Mouse (Mus musculus): ENCODE data around the gene Lrpprc. TPM values are rescaled to one million over a fixed set of nuclear protein-coding genes. Genes with fewer than 3 reads are reported as not detected.

The Lrpprc gene
- polyA plus RNA-seq, 1 experiment from 2014 or later = 29.9 TPM

GRCm38 (mm10) chr17:84738073-84738797, 52.4 kb downstream of the Lrpprc start:
- Histone ChIP-seq H3K9me3 (replicated peaks; ENCODE audit: control insufficient read depth, low read length) (no peaks in the 10 kb centered on the region), H3K4me2 (ENCODE audit: low read length) (no peak overlapping the region), H3K9ac (ENCODE audit: low read length) (no peak overlapping the region), H3K27ac (ENCODE audit: low read depth, low read length) (no peak overlapping the region), H3K27me3 (replicated peaks; ENCODE audit: control insufficient read depth, insufficient read depth, low read length) (no peaks in the 10 kb centered on the region), H3K36me3 (ENCODE audit: control insufficient read depth, insufficient read depth, low read length) (peaks cover 13% of the 10 kb centered on the region; the same call in 1 of the 2 replicates), H3K4me3 (ENCODE audit: low read depth, low read length) (no peak overlapping the region), H3K4me1 (ENCODE audit: control insufficient read depth, insufficient read depth, low read length) (no peaks in the 10 kb centered on the region)
- ATAC-seq (no peak), DNase-seq (ENCODE audit: low spot score) (no peak)
- WGBS = 87% methylated on average over 9 of the region's 9 CpGs

- Histone ChIP-seq H3K9ac (ENCODE audit: low read length) (no peak overlapping the region), H3K4me3 (ENCODE audit: low read depth, low read length) (no peak overlapping the region), H3K36me3 (ENCODE audit: control insufficient read depth, insufficient read depth, low read length) (peaks cover 13% of the 10 kb centered on the region; the same call in 1 of the 2 replicates), H3K9me3 (replicated peaks; ENCODE audit: control insufficient read depth, low read length) (no peaks in the 10 kb centered on the region), H3K4me1 (ENCODE audit: control insufficient read depth, insufficient read depth, low read length) (no peaks in the 10 kb centered on the region), H3K27ac (ENCODE audit: low read depth, low read length) (no peak overlapping the region), H3K27me3 (replicated peaks; ENCODE audit: control insufficient read depth, insufficient read depth, low read length) (no peaks in the 10 kb centered on the region), H3K4me2 (ENCODE audit: low read length) (no peak overlapping the region)
- ATAC-seq (no peak), DNase-seq (ENCODE audit: low spot score) (no peak)
- 83% methylated on average over 9 of the region's 9 CpGs for WGBS
These were observed 53.9 kb downstream of the Lrpprc start for GRCm38 (mm10) chr17:84736719-84737118.

DNA sequence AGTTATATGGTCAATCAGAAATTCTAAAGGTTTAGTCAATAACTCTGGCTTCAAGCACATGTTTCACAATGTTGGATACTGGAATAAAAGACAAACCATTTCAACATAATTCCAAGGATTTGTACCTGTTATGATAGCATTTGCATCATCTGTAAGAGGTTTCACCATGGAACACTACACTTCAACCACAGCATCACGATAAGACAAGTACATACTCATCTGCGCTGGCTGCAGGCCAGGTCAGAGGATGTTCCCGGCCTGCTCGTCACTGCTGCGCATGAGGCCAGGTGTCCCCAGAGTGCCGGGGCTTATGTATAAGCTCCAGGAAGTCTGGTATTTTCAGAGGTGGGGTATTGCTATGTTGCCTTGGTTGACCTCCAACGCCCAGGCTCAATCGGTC, 58.0 kb downstream of the Lrpprc start:
- no peak for DNase-seq (ENCODE audit: low spot score)
- no peak for ATAC-seq
- Histone ChIP-seq H3K4me2 (ENCODE audit: low read length) (no peak overlapping the region), H3K27ac (ENCODE audit: low read depth, low read length) (no peak overlapping the region), H3K9me3 (replicated peaks; ENCODE audit: control insufficient read depth, low read length) (no peaks in the 10 kb centered on the region), H3K4me1 (ENCODE audit: control insufficient read depth, insufficient read depth, low read length) (no peaks in the 10 kb centered on the region), H3K36me3 (ENCODE audit: control insufficient read depth, insufficient read depth, low read length) (peaks cover 26% of the 10 kb centered on the region), H3K4me3 (ENCODE audit: low read depth, low read length) (no peak overlapping the region), H3K9ac (ENCODE audit: low read length) (no peak overlapping the region), H3K27me3 (replicated peaks; ENCODE audit: control insufficient read depth, insufficient read depth, low read length) (no peaks in the 10 kb centered on the region)
- 93% methylated on average over 8 of the region's 8 CpGs for WGBS

DNA sequence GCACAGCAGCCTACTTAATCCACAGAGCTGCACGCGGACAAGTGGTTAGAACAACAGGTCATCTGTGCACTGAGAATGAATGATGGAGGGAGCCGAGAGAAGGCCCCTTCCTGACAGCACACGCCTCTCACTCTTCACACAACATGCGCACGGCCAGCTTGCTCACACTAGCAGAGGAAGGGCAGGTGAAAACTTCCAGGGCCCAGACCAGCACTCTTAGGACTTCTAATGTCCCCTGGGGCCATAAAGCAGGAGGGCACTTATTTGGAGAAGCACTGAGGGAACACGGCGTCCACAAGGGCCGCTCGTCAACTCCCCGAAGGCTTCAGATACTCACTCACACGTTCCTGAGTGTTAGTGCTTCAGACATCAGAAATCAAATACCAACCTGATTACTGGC, 59.2 kb downstream of the Lrpprc start:
- no peak overlapping the region for H3K4me2 ChIP-seq (ENCODE audit: low read length)
- no peaks in the 10 kb centered on the region for H3K27me3 ChIP-seq (replicated peaks; ENCODE audit: control insufficient read depth, insufficient read depth, low read length)
- DNase-seq (ENCODE audit: low spot score) (no peak), ATAC-seq (no peak)
- H3K4me3 ChIP-seq (ENCODE audit: low read depth, low read length) = no peak overlapping the region
- no peaks in the 10 kb centered on the region for H3K9me3 ChIP-seq (replicated peaks; ENCODE audit: control insufficient read depth, low read length)
- peaks cover 26% of the 10 kb centered on the region for H3K36me3 ChIP-seq (ENCODE audit: control insufficient read depth, insufficient read depth, low read length)
- H3K4me1 ChIP-seq (ENCODE audit: control insufficient read depth, insufficient read depth, low read length) = no peaks in the 10 kb centered on the region
- 90% methylated on average over 12 of the region's 12 CpGs for WGBS
- H3K9ac ChIP-seq (ENCODE audit: low read length) = no peak overlapping the region
- no peak overlapping the region for H3K27ac ChIP-seq (ENCODE audit: low read depth, low read length)

- Histone ChIP-seq H3K27ac (ENCODE audit: low read depth, low read length) (no peak overlapping the region), H3K4me1 (ENCODE audit: control insufficient read depth, insufficient read depth, low read length) (no peaks in the 10 kb centered on the region), H3K4me3 (ENCODE audit: low read depth, low read length) (no peak overlapping the region), H3K27me3 (replicated peaks; ENCODE audit: control insufficient read depth, insufficient read depth, low read length) (no peaks in the 10 kb centered on the region), H3K4me2 (ENCODE audit: low read length) (no peak overlapping the region), H3K9ac (ENCODE audit: low read length) (no peak overlapping the region), H3K36me3 (ENCODE audit: control insufficient read depth, insufficient read depth, low read length) (peaks cover 37% of the 10 kb centered on the region), H3K9me3 (replicated peaks; ENCODE audit: control insufficient read depth, low read length) (no peaks in the 10 kb centered on the region)
- DNase-seq (ENCODE audit: low spot score) = no peak
- 96% methylated on average over 5 of the region's 5 CpGs for WGBS
- ATAC-seq = no peak
These were observed 61.4 kb downstream of the Lrpprc start for GRCm38 (mm10) chr17:84729140-84729539.

- 77% methylated on average over 1 of the region's 1 CpGs for WGBS
- no peak overlapping the region for H3K4me2 ChIP-seq (ENCODE audit: low read length)
- H3K4me3 ChIP-seq (ENCODE audit: low read depth, low read length) = no peak overlapping the region
- H3K4me1 ChIP-seq (ENCODE audit: control insufficient read depth, insufficient read depth, low read length) = no peaks in the 10 kb centered on the region
- H3K27ac ChIP-seq (ENCODE audit: low read depth, low read length) = no peak overlapping the region
- no peak for ATAC-seq
- peaks cover 37% of the 10 kb centered on the region for H3K36me3 ChIP-seq (ENCODE audit: control insufficient read depth, insufficient read depth, low read length)
- DNase-seq (ENCODE audit: low spot score) = no peak
- H3K9me3 ChIP-seq (replicated peaks; ENCODE audit: control insufficient read depth, low read length) = no peaks in the 10 kb centered on the region
- H3K27me3 ChIP-seq (replicated peaks; ENCODE audit: control insufficient read depth, insufficient read depth, low read length) = no peaks in the 10 kb centered on the region
- no peak overlapping the region for H3K9ac ChIP-seq (ENCODE audit: low read length)
These were observed 62.2 kb downstream of the Lrpprc start for GRCm38 (mm10) chr17:84728201-84728911.

DNA sequence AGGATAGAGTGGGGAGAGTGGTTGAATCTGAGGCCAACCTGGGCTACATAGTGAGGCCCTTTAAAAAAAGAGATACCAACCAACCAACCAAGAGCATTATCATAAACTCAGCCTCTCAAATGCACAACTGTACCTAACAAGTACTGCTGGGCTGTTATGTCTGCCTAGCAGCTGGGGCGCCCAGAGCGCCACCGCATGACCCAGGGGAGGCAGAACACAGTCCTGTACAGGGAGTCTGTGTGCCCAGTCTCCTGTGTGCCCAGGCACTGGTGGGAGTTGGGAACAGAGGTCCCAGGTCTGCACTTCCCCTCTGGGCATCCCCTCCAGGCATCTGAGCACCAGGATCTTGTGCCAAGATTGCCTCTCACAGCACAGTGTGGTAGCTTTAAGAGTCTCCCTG, 65.4 kb downstream of the Lrpprc start:
- DNase-seq (ENCODE audit: low spot score) (no peak), ATAC-seq (no peak)
- Histone ChIP-seq H3K4me1 (ENCODE audit: control insufficient read depth, insufficient read depth, low read length) (no peaks in the 10 kb centered on the region), H3K36me3 (ENCODE audit: control insufficient read depth, insufficient read depth, low read length) (peaks cover 39% of the 10 kb centered on the region), H3K4me2 (ENCODE audit: low read length) (no peak overlapping the region), H3K9me3 (replicated peaks; ENCODE audit: control insufficient read depth, low read length) (no peaks in the 10 kb centered on the region), H3K27me3 (replicated peaks; ENCODE audit: control insufficient read depth, insufficient read depth, low read length) (no peaks in the 10 kb centered on the region), H3K4me3 (ENCODE audit: low read depth, low read length) (no peak overlapping the region), H3K9ac (ENCODE audit: low read length) (no peak overlapping the region), H3K27ac (ENCODE audit: low read depth, low read length) (no peak overlapping the region)
- 95% methylated on average over 3 of the region's 3 CpGs for WGBS

- ATAC-seq (no peak), DNase-seq (ENCODE audit: low spot score) (no peak)
- no peak overlapping the region for H3K4me3 ChIP-seq (ENCODE audit: low read depth, low read length)
- H3K9me3 ChIP-seq (replicated peaks; ENCODE audit: control insufficient read depth, low read length) = no peaks in the 10 kb centered on the region
- H3K4me1 ChIP-seq (ENCODE audit: control insufficient read depth, insufficient read depth, low read length) = no peaks in the 10 kb centered on the region
- H3K4me2 ChIP-seq (ENCODE audit: low read length) = no peak overlapping the region
- peaks cover 32% of the 10 kb centered on the region for H3K36me3 ChIP-seq (ENCODE audit: control insufficient read depth, insufficient read depth, low read length)
- WGBS = 70% methylated on average over 9 of the region's 9 CpGs
- H3K27me3 ChIP-seq (replicated peaks; ENCODE audit: control insufficient read depth, insufficient read depth, low read length) = no peaks in the 10 kb centered on the region
- no peak overlapping the region for H3K9ac ChIP-seq (ENCODE audit: low read length)
- no peak overlapping the region for H3K27ac ChIP-seq (ENCODE audit: low read depth, low read length)
These were observed 66.6 kb downstream of the Lrpprc start for GRCm38 (mm10) chr17:84724028-84724427.

DNA sequence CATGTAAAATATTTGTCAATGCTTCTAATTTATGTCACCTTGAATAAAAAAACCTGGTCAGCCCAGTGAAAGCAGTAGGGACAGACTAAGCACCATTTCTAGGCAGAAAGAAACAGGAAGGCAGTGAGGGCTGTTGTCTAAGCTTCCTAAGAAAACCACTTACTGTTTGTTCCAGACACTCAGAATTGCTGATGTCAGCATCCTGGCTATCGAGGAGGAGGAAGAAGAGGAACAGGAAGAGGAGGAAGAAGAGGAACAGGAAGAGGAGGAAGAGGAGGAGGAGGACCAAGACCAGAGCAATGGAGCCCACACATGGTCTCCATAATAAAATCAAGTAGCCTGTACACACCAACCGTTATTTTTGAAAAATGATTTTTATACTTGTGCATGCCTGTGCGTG, 71.5 kb downstream of the Lrpprc start:
- H3K9me3 ChIP-seq (replicated peaks; ENCODE audit: control insufficient read depth, low read length) = no peaks in the 10 kb centered on the region
- H3K27ac ChIP-seq (ENCODE audit: low read depth, low read length) = no peak overlapping the region
- no peak overlapping the region for H3K4me2 ChIP-seq (ENCODE audit: low read length)
- no peak overlapping the region for H3K4me3 ChIP-seq (ENCODE audit: low read depth, low read length)
- no peak for ATAC-seq
- H3K36me3 ChIP-seq (ENCODE audit: control insufficient read depth, insufficient read depth, low read length) = peaks cover 15% of the 10 kb centered on the region
- no peak for DNase-seq (ENCODE audit: low spot score)
- H3K27me3 ChIP-seq (replicated peaks; ENCODE audit: control insufficient read depth, insufficient read depth, low read length) = no peaks in the 10 kb centered on the region
- 86% methylated on average over 3 of the region's 3 CpGs for WGBS
- H3K9ac ChIP-seq (ENCODE audit: low read length) = no peak overlapping the region
- H3K4me1 ChIP-seq (ENCODE audit: control insufficient read depth, insufficient read depth, low read length) = peaks cover 13% of the 10 kb centered on the region; the same call in 1 of the 2 replicates
